Mouse (Mus musculus): ENCODE results near the gene Spib. TPM values are rescaled to one million over a fixed set of nuclear protein-coding genes. Genes with fewer than 3 reads are reported as not detected.

Gene Spib
- total RNA-seq, 1 experiment from 2014 or later, result 11.0 TPM

- no peak for ATAC-seq (replicated peaks; ENCODE audit: insufficient number of reproducible peaks, low FRiP score, low TSS enrichment, poor library complexity, severe bottlenecking)
These were observed 664 bp downstream of the Spib start for GRCm38 (mm10) chr7:44531207-44531606.

GRCm38 (mm10) chr7:44530507-44530906 lies 1.4 kb downstream of the Spib start:
- no peak for ATAC-seq (replicated peaks; ENCODE audit: insufficient number of reproducible peaks, low FRiP score, low TSS enrichment, poor library complexity, severe bottlenecking)

GRCm38 (mm10) chr7:44529518-44529917 lies 2.4 kb downstream of the Spib start:
- ATAC-seq (replicated peaks; ENCODE audit: insufficient number of reproducible peaks, low FRiP score, low TSS enrichment, poor library complexity, severe bottlenecking), result no peak

DNA sequence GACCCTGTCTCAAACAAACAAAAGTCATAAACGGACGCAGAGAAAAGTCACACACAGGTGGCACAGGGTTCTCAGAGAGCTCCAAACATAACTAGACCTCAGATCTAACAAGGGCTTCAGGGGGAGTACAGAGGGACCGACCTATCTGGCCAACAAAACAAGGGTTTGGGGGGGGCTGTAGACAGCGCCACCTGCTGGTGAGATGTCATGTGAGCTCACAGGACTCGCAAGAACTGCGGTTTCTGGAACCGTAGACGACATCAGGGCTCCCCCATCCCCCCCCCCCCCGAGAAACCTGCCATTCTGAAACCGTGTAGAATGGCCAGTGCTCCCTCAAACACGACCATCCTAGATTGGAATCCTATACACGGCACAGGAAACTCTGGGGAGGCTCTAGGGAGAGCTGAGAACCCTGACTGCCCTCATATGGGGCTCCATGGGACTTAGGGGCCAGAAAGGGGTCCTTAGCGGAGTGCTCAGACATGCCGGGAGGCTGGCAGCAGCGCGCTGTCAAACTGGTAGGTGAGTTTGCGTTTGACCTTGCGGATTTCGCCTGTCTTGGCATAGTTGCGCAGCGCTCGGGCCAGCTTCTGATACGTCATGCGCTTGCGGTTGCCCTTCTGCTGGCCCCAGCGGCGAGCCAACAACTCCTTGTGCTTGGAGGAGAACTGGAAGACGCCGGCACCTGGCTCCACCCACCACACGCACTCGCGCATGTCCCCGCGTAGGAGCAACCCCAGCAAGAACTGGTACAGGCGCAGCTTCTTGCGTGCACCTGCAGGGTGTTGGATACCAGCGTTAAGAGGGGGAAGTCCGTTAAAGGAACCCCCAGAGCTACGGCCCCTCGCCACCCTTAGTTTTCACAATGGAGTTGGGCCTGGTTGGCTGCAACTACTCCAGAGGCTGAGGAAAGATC lies 4.1 kb downstream of the Spib start:
- peak; percentile 72 for ATAC-seq (replicated peaks; ENCODE audit: insufficient number of reproducible peaks, low FRiP score, low TSS enrichment, poor library complexity, severe bottlenecking)

- ATAC-seq (replicated peaks; ENCODE audit: insufficient number of reproducible peaks, low FRiP score, low TSS enrichment, poor library complexity, severe bottlenecking), result no peak
These were observed 5.3 kb downstream of the Spib start for GRCm38 (mm10) chr7:44526414-44527154.

DNA sequence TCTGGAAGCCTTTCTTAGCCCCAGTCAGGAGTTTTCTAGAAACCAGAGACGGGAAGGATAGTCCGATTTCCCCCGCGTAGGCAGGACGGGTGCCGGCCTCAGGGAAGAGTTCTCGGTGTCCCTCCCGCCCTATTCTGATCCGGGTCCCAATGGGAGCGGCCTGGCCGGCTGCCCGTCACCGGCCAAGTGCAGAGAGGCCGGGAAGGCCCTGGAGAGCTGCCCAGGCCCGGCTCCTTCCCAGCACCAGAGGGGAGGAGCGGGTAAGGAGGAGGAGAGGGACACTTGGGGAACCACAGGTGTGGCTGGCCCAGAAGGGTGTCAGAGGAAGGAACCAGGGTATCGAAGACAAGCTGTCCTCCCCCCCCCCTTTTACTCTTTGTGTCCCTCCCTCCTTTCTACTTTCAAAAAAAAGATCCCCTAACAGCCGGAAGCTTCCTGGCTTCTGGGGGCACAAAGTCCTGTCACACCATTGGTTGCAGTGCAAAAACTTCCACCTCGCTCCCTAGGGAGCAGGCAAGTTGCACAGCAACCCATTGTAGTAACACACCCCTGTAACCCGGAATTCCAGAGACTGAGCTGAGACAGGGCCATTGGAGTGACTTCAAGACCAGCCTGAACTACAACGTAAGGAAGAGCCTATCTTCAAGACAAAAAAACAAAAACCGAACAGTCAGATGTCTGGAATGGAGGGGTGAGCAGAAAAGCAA lies 6.6 kb downstream of the Spib start:
- no peak for ATAC-seq (replicated peaks; ENCODE audit: insufficient number of reproducible peaks, low FRiP score, low TSS enrichment, poor library complexity, severe bottlenecking)

GRCm38 (mm10) chr7:44524502-44524901 lies 7.4 kb downstream of the Spib start, which contains the start of gene Mybpc2:
TSS of gene Mybpc2 (minus strand) at chr7:44524656.
- ATAC-seq (replicated peaks; ENCODE audit: insufficient number of reproducible peaks, low FRiP score, low TSS enrichment, poor library complexity, severe bottlenecking), result no peak

GRCm38 (mm10) chr7:44523056-44523455 lies 8.8 kb downstream of the Spib start:
- ATAC-seq (replicated peaks; ENCODE audit: insufficient number of reproducible peaks, low FRiP score, low TSS enrichment, poor library complexity, severe bottlenecking), result no peak

GRCm38 (mm10) chr7:44521710-44522109 lies 10.2 kb downstream of the Spib start:
- ATAC-seq (replicated peaks; ENCODE audit: insufficient number of reproducible peaks, low FRiP score, low TSS enrichment, poor library complexity, severe bottlenecking), result 0 out of 2 replicates have a peak, but pooled peaks have one; percentile 23

DNA sequence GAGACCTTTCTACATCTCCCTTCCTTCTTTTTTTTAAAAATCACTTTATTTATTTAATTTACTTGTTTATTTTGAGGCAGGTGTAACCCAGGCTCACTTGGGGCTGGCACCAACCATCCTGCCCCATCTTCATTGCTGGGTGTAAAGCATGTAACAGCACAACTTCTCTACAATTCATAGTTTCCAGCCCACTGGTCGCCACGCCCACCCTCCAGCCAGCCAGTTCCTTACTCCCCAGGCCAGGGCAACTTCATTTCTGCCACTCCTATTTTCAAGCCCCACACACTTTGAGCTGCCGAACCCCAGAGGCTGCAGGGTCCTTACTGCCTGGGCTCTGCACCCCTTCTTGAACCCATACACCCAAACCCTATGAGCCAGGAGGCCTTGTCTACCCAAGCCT lies 10.9 kb downstream of the Spib start:
- no peak for ATAC-seq (replicated peaks; ENCODE audit: insufficient number of reproducible peaks, low FRiP score, low TSS enrichment, poor library complexity, severe bottlenecking)

DNA sequence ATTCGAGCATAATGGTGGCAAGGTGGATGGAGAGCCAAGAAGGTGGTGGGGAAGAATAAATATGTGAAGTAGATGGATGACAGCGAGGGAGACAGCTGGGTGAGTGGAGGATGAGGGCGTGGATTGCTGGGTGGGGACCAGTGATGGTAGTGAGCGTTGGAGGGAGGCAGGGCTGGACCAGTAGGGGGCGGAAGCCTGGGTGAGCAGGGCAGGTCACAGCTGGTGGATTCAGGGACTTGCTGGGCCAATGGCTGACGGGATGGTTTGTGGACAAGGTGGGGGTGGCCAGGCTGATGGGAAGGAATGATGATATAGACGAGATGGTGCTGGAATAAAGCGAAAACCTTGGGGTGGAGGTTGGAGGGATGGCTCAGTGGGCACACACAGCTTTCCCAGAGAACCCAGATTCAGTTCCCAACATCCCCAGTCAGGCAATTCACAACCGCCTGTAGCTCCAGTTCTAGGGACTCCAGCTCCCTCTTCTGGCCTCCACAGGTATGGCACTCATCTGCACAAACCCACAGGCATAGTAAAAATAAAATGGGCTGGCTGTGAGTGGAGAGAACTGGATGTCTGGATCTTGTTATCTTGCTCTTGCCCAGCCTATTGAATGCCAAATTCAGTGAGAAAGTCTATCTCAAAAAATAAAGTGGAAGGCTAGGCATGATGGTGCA lies 12.5 kb downstream of the Spib start:
- ATAC-seq (replicated peaks; ENCODE audit: insufficient number of reproducible peaks, low FRiP score, low TSS enrichment, poor library complexity, severe bottlenecking), result no peak

DNA sequence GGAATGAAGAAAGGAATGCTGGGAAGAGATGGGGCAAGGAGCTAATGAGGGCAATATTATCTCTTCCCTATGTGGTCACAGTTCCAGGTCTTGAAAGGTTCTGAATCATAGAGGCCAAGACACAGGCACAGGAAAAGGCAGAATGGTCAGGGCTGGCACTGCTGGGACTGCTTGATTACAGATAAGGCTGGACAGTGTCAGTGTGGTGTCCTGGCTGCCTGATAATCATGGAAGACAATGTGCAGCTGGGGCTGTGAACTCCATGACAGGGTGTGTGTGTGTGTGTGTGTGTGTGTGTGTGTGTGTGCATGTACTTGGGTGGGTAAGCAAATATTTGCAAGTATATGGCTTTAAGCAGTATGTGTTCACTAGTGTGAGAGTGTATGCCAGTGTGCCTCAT lies 24.4 kb downstream of the Spib start:
- no peak for ATAC-seq (replicated peaks; ENCODE audit: insufficient number of reproducible peaks, low FRiP score, low TSS enrichment, poor library complexity, severe bottlenecking)

DNA sequence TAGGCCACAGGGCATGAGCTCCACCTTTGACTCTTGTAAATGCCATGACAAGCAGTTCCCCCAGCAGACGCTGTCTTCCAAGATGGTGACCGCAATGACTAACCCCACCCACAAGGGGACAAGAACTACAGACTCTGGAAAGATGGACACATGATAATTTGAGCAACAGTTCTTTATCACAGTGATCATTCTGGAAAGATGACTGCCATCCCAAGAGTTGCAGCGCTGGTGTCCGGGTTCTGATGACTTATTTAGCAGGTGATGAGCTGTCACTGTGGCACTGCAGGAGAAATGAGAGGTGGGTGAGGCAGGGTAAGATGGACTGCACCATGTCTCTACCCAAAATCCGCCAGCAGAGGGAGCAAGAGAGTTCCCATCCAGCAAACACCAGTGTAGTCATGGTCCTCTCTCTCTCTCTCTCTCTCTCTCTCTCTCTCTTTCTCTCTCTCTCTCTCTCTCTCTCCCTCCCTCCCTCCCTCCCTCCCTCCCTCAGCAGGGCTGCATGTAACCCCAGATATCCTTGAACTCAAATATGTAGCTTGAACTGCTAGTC lies 30.2 kb downstream of the Spib start:
- peak; percentile 48; the same call in 1 of the 2 replicates for ATAC-seq (replicated peaks; ENCODE audit: insufficient number of reproducible peaks, low FRiP score, low TSS enrichment, poor library complexity, severe bottlenecking)

DNA sequence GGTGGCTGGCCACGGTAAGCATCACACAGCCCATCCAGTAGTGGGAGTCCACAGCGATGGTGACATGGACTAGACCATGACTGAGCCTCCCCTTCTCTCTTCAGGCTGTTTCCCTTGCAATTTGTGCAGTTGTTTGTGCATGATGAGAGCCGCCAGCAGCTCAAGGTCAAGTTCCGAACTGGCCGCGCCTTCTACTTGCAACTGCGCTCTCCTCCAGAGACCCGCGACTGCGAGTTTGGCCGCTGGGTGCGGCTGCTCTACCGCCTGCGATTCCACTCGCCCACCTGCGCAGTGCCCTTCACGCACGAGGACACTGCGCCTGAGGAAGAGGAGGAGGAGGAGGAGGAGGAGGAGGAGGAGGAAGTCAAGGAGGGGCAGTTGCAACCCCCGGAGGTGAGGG lies 31.8 kb downstream of the Spib start:
- no peak for ATAC-seq (replicated peaks; ENCODE audit: insufficient number of reproducible peaks, low FRiP score, low TSS enrichment, poor library complexity, severe bottlenecking)

GRCm38 (mm10) chr7:44498922-44499321 lies 32.9 kb downstream of the Spib start:
- no peak for ATAC-seq (replicated peaks; ENCODE audit: insufficient number of reproducible peaks, low FRiP score, low TSS enrichment, poor library complexity, severe bottlenecking)

GRCm38 (mm10) chr7:44497361-44498055 lies 34.4 kb downstream of the Spib start:
- no peak for ATAC-seq (replicated peaks; ENCODE audit: insufficient number of reproducible peaks, low FRiP score, low TSS enrichment, poor library complexity, severe bottlenecking)

- no peak for ATAC-seq (replicated peaks; ENCODE audit: insufficient number of reproducible peaks, low FRiP score, low TSS enrichment, poor library complexity, severe bottlenecking)
These were observed 35.1 kb downstream of the Spib start for GRCm38 (mm10) chr7:44496771-44497109.
